Mouse (Mus musculus): ENCODE results near the gene Itpkc. TPM values are rescaled to one million over a fixed set of nuclear protein-coding genes. Genes with fewer than 3 reads are reported as not detected.

Itpkc gene
- total RNA-seq, 2 experiments from 2014 or later = 4.6 to 5.3 TPM

GRCm38 (mm10) chr7:27163450-27163805, 65.0 kb downstream of the Itpkc start:
- no peak for DNase-seq

- no peak for DNase-seq
These were observed 65.5 kb downstream of the Itpkc start for GRCm38 (mm10) chr7:27162780-27163449.

GRCm38 (mm10) chr7:27161744-27162143, 66.7 kb downstream of the Itpkc start:
- DNase-seq = no peak

GRCm38 (mm10) chr7:27160921-27161320, 67.5 kb downstream of the Itpkc start:
- DNase-seq = no peak

GRCm38 (mm10) chr7:27159882-27160281, 68.6 kb downstream of the Itpkc start:
- peak; percentile 91 for DNase-seq

GRCm38 (mm10) chr7:27159256-27159655, 69.2 kb downstream of the Itpkc start:
- no peak for DNase-seq

- no peak for DNase-seq
These were observed 70.3 kb downstream of the Itpkc start for GRCm38 (mm10) chr7:27158171-27158570.

Small RNA genes lying within 50 kb of the gene (microRNA-seq; reads per million reads assigned to microRNA genes)
- gene Mir1191 = 0 to 0.41 reads per million in 2 experiments
- 0 to 0.35 reads per million in 2 experiments for gene Mir3101

Other genes starting within 250 kb of the Itpkc start
- gene Cyp2a12, start 199.6 kb downstream of the Itpkc start, total RNA-seq (2021) = not detected
- gene Cyp2f2, start 108.8 kb downstream of the Itpkc start, total RNA-seq (2021) = not detected
- not detected for gene Cyp2t4, start 74.9 kb downstream of the Itpkc start, total RNA-seq (2021)
- gene Egln2, start 61.9 kb downstream of the Itpkc start, total RNA-seq (2021) = 10 to 100 TPM; 57.0 to 59.0 TPM
- 10 to 100 TPM; 24.7 to 27.8 TPM for gene Rab4b, start 49.8 kb downstream of the Itpkc start, total RNA-seq (2021)
- gene Gm21983, start 47.6 kb downstream of the Itpkc start, total RNA-seq (2021) = not detected
- not detected for gene Mia, start 47.5 kb downstream of the Itpkc start, total RNA-seq (2021)
- 10 to 100 TPM; 14.6 to 18.0 TPM for gene BC024978, start 32.9 kb downstream of the Itpkc start, total RNA-seq (2021)
- gene Snrpa, start 32.4 kb downstream of the Itpkc start, total RNA-seq (2021) = 10 to 100 TPM; 64.8 to 69.5 TPM
- gene Coq8b, start 4.4 kb upstream of the Itpkc start, total RNA-seq (2021) = 10 to 100 TPM; 10.2 to 11.2 TPM
- gene Numbl, start 29.8 kb upstream of the Itpkc start, total RNA-seq (2021) = 10 to 100 TPM; 11.5 to 12.1 TPM
- gene Ltbp4, start 109.0 kb upstream of the Itpkc start, total RNA-seq (2021) = 100 to 1,000 TPM; 238 to 255 TPM
- gene Shkbp1, start 127.4 kb upstream of the Itpkc start, total RNA-seq (2021) = 10 to 100 TPM; 18.4 to 19.8 TPM
- 1 to 10 TPM in 1 of 2 experiments, not detected in 1; 3.7 TPM for gene Gm20479, start 128.8 kb upstream of the Itpkc start, total RNA-seq (2021)
- gene Sptbn4, start 219.0 kb upstream of the Itpkc start, total RNA-seq (2021) = under 1 TPM; 0.32 to 0.50 TPM
- 10 to 100 TPM; 36.3 to 44.5 TPM for gene Blvrb, start 219.3 kb upstream of the Itpkc start, total RNA-seq (2021)
- gene Sertad3, start 245.1 kb upstream of the Itpkc start, total RNA-seq (2021) = 10 to 100 TPM in 1 of 2 experiments, 1 to 10 TPM in 1; 7.4 to 10.1 TPM

Data from heart, postnatal 4 days (tissue).